Mouse (Mus musculus) heart, adult 2 months (tissue): ENCODE results near the gene Arhgef19.

ENCODE experiments used
- CTCF ChIP-seq: fragments of 200-600 bp; IDR thresholded peaks from 2 replicates; pipeline ENCODE4 v1.8.1; 2022; ENCODE audit warnings: antibody characterized with exemption, mild to moderate bottlenecking, moderate library complexity
- POLR2A ChIP-seq: fragments of 200-500 bp; IDR thresholded peaks from 2 replicates; pipeline ENCODE4 v1.6.1; 2011; ENCODE audit warnings: mild to moderate bottlenecking, low read depth, low read length, control low read depth; ENCODE audit not compliant: insufficient read depth

DNA sequence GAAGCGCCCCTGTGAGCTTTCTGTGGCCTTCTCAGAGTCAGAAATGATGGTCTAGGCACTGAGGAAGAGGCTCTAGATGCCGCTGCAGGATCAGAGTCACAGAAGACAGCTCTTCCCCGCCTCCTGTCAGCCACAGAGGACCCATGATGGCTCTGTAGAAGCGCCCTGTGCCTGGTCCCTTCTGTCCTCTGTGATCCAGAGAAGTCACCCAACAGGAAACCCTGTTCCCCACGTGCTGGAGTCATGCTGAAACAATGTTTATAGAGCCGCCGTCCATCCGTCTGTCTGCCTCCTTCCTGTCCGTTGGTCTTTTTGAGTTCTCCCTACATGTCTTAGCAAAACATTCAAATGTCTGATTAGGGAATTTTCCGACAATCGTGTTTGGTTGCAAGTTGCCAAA lies 38.4 kb upstream of the Arhgef19 start:
- TF ChIP-seq CTCF (no peak), POLR2A (no peak)
